Mouse (Mus musculus) common myeloid progenitor, adult 5-6 weeks (primary cell): ENCODE results near the gene Sobp. TPM values are rescaled to one million over a fixed set of nuclear protein-coding genes. Genes with fewer than 3 reads are reported as not detected.

Experiments
- ATAC-seq: replicated peaks from 2 replicates; pipeline ENCODE4 v1.8.0; 2016; ENCODE audit warnings: low read depth, mild to moderate bottlenecking, moderate TSS enrichment, inconsistent platforms; ENCODE audit not compliant: poor library complexity, severe bottlenecking
- total RNA-seq: library from RNA; stranded (forward); fragments of 200-1000, 187-1606 nt; gene quantifications from 2 replicates; pipeline ENCODE4 v1.2.3, GENCODE M21; 2017

Gene Sobp
- total RNA-seq, result not detected in 2 replicates

- ATAC-seq, result peak; percentile 33; the same call in 1 of the 2 replicates
Observed at GRCm38 (mm10) chr10:43174326-43175155, at the start of gene Sobp, which contains the start of gene 9030612E09Rik. Sobp (minus strand) TSS chr10:43174530. 9030612E09Rik (plus strand) TSS chr10:43174704.

- ATAC-seq, result no peak
Observed at GRCm38 (mm10) chr10:43223391-43223790, 49.1 kb upstream of the Sobp start.

GRCm38 (mm10) chr10:43221659-43222058 is 47.3 kb upstream of the Sobp start:
- peak; percentile 43 for ATAC-seq

- peak; percentile 99 for ATAC-seq
Observed at GRCm38 (mm10) chr10:43220910-43221625, 46.7 kb upstream of the Sobp start, which contains the start of gene Pdss2. Pdss2 (plus strand) TSS chr10:43221486.

- ATAC-seq, result no peak
Observed at GRCm38 (mm10) chr10:43220479-43220878, 46.1 kb upstream of the Sobp start.

- ATAC-seq, result no peak
Observed at GRCm38 (mm10) chr10:43217361-43217900, 43.1 kb upstream of the Sobp start.

- ATAC-seq, result no peak; the same call in 1 of the 2 replicates
Observed at GRCm38 (mm10) chr10:43211866-43212265, 37.5 kb upstream of the Sobp start.

GRCm38 (mm10) chr10:43203865-43204264 is 29.5 kb upstream of the Sobp start:
- no peak for ATAC-seq

GRCm38 (mm10) chr10:43200206-43200605 is 25.9 kb upstream of the Sobp start:
- no peak for ATAC-seq

GRCm38 (mm10) chr10:43180313-43180912 is 6.1 kb upstream of the Sobp start:
- ATAC-seq, result no peak

- no peak for ATAC-seq
Observed at GRCm38 (mm10) chr10:43175156-43175601, 849 bp upstream of the Sobp start.

GRCm38 (mm10) chr10:43173828-43174325 is 453 bp downstream of the Sobp start:
- no peak for ATAC-seq

- ATAC-seq, result peak; percentile 24; the same call in 1 of the 2 replicates
Observed at GRCm38 (mm10) chr10:43173141-43173827, 1.0 kb downstream of the Sobp start.

GRCm38 (mm10) chr10:43172554-43172953 is 1.8 kb downstream of the Sobp start:
- no peak for ATAC-seq

- ATAC-seq, result no peak
Observed at GRCm38 (mm10) chr10:43172066-43172465, 2.3 kb downstream of the Sobp start.

- ATAC-seq, result no peak
Observed at GRCm38 (mm10) chr10:43171106-43171505, 3.2 kb downstream of the Sobp start.

GRCm38 (mm10) chr10:43168847-43169246 is 5.5 kb downstream of the Sobp start:
- no peak for ATAC-seq

GRCm38 (mm10) chr10:43166817-43167216 is 7.5 kb downstream of the Sobp start:
- no peak for ATAC-seq

- ATAC-seq, result no peak
Observed at GRCm38 (mm10) chr10:43166146-43166545, 8.2 kb downstream of the Sobp start.
